Mouse (Mus musculus): ENCODE measurements around the gene Sel1l3.

Sel1l3 gene

DNA sequence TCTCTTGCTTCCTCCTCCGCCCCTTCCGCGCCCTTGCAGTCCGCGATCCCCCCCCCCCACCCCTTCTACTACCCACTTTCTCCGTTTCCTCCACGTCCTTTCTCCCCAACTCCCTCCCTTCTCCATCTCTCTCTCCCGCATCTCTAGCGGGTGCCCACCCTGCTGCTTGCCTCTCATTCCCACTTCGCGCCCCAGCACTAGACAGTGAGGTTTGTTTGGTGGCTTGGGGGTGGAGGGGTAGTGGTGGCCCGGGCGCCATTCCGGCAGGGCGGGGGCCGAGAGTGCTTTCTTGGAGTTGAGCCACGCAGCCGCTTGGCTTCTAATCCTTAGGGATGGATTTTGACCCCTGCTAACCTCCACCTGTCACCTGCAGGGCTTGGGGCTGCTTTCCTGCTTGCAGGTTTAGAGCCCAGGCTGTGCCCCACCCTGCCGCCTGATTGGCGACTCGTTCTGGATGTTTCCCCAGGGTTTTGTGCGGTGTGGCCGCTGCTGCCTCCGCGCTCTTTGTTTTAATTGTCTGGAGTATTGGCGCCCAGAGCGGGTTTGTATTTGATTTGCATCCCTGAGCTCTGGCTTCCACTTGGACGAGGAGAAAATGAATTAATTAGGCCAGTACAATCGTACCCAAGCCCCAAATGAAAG lies at the start of gene Sel1l3:
Sel1l3 (minus strand) TSS at position 217 of the 642 bp plus-strand sequence.
- peak; percentile 16 for DNase-seq

GRCm38 (mm10) chr5:53261999-53262398 lies 48.3 kb upstream of the Sel1l3 start:
- DNase-seq: no peak

DNA sequence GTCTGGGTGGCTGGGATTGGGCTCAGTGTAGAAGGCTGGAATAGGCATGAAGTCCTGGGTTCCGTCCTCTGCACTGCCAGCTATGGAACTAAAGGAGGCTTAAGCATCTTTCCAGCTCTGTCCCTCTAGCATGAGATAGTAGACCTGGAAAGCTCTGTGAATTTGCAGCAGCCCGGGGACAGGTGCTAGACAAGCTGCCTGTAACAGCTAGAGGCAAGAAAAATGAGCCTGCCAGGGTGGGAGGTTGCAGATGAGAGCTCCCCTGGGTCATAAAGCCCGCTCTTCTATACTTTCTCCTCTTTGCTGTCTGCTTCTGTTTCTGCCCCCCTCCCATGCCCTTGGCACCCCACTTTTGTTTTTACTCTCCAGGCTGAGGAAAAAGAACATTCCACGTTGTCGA lies 46.2 kb upstream of the Sel1l3 start:
- DNase-seq: no peak

DNA sequence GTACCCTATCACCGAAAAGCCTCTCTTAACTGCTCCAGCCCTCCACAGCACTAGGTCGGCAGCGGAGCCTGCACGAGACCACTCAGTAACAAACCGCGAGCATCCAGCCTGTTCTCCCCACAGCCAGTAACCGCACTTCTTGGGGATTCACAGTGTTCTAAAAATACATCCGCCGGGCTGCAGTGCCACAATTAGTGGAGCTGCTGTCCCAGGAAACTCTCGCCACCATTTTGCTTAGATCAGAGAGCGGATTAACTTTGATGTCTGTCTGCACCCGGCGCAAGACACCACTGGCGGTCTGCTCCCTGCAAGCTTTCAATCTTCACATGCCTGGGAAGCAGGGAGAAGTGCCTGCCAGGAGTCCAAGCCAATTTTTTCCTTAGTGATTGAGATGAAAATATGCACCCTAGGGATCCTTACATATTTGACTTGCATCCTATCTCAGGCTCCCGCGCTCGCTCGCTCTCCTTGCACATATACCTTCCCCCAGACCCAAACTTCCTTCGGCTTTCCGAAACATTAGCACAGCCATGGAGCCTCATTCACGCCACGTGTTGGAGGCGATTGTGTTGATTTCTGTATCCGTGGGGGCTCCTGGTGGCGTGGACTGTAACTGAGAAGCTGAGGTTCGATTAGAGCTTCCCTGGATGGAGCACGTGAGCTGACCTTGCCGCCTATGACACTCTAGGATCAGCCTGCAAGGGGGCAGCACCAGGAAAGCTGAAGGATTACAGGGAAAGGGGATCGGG lies 44.5 kb upstream of the Sel1l3 start:
- DNase-seq: peak; percentile 17

DNA sequence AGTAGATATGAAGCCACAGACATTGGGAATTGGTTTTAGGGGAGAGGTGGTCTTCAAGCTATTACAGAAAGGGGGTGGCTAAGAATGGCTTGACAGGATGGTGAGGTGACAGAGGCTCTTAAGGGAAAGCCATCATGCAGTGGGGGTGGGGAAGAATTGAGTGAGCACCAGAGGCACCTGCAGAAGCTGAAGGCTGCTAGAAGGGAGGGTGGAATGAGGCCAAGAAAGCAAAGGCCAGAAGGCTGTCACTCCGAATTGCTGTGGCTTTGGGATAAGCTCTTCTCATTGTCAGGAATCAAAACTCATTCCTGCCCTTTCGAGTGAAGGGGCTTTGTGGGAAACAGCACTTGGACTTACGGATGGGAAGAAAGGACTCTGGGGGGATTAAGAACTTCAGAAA lies 41.1 kb upstream of the Sel1l3 start:
- DNase-seq: no peak

DNA sequence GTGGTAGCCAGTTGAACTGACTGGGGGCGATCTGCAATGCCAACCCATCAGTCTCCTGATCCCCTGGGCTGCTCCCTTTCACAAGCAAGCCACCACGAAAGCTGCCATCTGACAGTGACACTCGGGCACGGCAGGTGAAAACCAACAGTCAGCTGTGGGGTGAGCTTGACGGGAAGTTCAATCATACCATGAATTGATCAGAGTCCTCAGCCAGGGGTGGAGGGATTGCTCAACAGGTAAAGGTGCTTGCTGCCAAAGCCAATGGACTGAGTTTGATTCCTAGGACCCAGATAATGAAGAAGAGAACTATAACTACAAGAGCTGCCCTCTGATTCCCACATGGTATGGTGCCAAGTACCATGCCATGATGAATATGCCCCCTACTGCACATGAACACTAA lies 40.4 kb upstream of the Sel1l3 start:
- no peak for DNase-seq

DNA sequence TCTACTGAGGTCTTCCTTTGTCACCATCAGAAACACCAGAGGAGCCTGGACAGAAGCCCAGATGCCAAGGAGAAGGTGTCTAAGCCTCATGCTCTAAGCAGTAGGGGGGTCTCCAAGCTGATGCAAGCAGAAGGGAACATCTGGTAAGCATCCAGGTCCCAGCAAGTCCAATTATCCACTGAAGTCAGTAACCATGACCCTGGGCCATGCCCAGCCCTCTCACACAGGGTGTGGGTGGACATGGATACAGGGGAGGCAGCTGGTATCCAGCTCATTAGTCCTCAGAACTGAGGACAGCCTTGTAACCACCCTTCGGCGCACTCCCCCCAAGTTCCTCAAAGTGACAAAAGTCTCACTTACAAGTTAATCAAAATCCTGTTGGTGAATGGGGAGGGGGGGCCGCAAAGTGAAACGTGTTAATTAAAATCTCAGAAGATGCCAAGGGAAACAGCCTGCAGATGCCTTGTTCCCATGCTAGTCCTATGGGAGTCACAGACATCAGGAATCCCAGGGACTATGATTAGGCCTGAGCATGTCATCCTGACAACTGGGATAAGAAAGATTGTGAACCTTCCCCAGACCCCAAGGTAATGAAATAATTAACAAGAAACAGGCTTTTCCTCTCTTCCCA lies 35.8 kb upstream of the Sel1l3 start:
- DNase-seq: no peak

DNA sequence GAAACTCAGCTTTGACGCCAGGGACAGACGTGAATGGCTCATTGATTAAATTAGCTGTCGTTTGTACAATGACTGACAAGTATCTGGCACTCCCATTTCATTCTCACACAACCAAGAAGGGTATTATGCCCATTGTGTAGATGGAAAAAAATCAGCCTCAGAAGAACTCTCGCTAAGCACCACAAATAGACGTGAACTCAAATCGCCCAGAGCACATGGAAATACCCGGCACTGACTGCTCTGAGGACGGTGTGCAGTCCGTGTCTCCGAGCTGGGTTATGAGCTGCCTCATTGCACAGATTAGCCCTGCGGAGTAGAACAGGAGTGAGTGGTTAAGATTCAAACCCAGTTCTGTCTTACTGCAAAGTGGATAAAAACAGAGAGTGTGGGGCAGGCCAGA lies 34.8 kb upstream of the Sel1l3 start:
- DNase-seq: no peak

DNA sequence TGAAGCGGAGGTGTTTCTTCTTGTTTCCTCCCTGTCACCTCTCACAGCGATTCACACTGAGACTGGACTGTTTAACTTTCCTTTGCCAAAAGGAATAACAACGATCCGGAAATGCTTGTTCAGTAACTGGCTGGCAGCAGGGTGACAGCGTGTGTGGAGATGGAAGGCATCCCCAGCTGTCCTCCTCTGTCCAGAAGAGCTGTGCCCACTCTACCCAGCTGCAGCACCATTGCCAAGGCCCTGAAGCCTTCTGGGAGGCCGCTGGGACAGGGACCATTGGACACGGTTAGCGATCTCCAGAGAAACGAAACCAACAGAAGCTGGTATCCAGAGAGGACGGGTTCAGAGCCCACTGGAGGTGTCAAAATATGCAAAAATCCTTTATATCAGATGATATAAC lies 30.2 kb upstream of the Sel1l3 start:
- DNase-seq: no peak

- DNase-seq: no peak
Measured at GRCm38 (mm10) chr5:53242865-53243499, 29.3 kb upstream of the Sel1l3 start.

DNA sequence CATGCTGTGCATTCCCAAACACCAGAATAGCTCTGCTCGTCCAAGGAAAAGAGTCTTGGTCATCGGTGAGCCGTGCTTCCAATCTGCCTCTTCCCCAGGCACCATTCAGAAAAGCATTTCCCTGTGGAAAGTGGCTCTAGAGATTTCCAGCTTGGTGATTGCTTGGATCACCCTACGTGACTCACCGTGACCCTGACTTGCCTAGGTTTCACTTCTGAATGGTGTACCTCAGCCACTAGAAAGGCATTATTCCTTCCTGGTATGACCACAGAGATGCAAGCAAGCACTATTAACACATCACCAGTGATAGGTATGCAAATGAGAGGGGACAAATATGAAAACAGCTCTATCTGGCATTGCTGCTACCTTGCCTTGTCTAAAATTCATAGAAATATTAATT lies 28.2 kb upstream of the Sel1l3 start:
- no peak for DNase-seq

- no peak for DNase-seq
Measured at GRCm38 (mm10) chr5:53241109-53241508, 27.4 kb upstream of the Sel1l3 start.

- no peak for DNase-seq
Measured at GRCm38 (mm10) chr5:53239831-53240440, 26.2 kb upstream of the Sel1l3 start.

GRCm38 (mm10) chr5:53239189-53239588 lies 25.5 kb upstream of the Sel1l3 start:
- DNase-seq: no peak

DNA sequence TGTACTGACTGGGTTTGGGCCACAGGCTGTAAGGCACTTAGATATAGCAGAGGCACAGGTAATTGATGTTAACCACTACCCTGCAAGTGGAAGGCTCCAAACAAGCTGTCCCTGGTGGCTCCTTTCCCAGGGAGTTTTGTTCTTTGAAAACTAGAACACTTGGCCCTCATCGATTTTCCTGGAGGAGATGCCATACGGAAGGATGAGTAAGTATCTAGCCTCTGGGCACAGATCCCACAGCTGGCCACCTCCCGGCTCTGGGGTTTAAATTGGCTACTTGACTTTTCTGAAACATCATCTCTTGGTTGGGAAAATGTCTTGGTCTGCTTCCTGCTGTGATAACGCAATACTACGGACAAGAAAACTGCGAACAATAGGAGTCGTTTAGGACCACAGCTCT lies 25.0 kb upstream of the Sel1l3 start:
- no peak for DNase-seq

GRCm38 (mm10) chr5:53236749-53237148 lies 23.0 kb upstream of the Sel1l3 start:
- DNase-seq: no peak

DNA sequence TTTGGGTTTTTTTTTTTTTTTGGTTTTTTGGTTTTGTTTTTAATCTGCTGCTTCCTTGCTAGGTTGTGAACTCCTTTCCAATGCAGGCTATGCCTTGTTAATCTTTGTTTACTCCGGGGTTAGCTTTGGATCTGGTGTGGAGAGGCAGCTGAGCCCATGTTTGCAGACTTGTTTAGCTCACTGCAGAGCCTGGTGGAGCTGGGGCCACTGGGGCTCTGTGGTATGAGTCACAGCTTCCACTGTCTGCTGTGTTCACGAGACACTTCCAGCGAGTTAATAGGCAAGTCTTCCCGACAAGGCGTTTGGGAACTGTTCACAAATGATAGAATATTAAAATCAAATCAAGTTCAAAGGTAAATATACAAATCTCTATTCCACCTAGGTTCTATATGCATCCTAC lies 22.4 kb upstream of the Sel1l3 start:
- DNase-seq: peak; percentile 15

- peak; percentile 31 for DNase-seq
Measured at GRCm38 (mm10) chr5:53235551-53235950, 21.8 kb upstream of the Sel1l3 start.

DNA sequence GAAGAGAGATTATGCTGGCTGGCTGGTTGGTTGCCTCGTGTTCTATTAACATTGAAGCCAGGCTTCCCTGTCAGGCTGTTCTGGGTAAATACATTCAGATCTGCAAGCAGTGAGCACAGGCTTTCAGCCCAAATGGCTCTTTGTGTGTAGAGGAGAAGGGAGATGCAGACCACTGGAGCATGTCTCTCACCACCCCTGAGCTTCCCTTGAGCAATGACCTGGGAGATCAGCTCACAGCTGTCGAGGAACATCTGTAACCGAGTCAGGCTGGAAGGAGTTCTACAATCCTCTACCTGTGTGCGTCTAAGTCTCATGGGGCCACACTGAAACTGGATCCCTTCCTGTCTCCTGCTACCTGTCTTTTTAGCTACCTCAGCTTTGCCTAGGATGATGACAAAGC lies 16.8 kb upstream of the Sel1l3 start:
- no peak for DNase-seq

DNA sequence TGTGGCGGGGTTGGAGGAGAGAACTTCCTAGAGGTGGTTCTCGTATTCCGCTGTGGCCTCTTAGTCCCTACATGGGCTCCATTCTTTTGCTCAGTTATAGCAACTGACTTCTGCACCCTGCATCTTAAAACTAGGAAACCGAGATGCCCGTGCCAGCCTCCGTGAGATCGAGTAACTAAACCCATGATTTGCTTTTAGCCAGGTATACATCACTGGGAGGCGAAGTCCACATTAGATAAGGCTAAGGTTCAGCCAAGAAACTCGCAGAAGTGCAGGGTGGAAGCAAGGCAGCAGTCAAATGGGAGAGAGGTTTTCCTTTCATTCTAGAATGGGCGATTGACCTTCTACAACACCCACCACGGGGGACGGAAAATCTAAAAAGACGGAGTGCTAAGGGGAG lies 11.7 kb upstream of the Sel1l3 start:
- no peak for DNase-seq

DNA sequence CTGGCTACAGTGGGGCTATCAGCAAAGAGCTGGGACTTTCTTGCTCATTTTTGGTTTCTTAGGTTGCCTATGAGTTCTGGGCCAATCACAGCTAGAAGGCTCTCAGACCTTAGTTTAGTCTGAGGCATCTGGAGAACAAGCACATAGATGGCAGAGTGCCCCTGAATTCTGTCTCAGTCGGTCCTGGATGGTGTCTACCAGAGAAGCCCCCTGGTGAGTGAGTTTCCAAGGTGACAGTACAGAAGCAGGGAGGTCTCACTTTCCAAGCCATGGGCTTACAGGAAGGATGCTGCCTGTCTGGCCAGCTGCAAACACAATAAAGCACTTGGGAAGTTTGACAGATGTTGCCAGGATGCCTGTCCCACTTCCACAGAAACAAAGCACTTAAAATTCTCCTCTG lies 1.1 kb upstream of the Sel1l3 start:
- no peak for DNase-seq

DNA sequence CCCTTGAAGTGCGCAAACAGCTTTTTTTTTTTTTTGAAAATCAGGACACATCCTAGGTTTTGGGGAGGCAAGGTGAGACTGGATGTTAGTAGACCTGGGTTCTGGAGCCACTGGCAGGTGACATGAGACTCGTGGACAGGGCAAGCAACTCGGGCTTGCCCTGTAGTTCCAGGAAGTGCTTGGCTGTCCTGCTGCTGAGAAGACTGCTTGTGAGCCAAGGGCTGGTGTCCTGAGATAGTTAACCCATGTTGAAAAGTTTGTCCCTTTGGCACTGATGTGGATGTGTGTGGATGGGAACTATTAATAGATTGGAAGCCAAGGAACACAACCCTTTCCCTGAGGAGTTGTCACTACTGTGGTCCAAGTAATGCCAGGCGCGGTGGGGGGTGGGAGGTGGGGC lies 635 bp upstream of the Sel1l3 start:
- no peak for DNase-seq

All from lung, postnatal 14 days (tissue).